ENCODE assay signal across 18 mouse cellular contexts in the genomic region with DNA sequence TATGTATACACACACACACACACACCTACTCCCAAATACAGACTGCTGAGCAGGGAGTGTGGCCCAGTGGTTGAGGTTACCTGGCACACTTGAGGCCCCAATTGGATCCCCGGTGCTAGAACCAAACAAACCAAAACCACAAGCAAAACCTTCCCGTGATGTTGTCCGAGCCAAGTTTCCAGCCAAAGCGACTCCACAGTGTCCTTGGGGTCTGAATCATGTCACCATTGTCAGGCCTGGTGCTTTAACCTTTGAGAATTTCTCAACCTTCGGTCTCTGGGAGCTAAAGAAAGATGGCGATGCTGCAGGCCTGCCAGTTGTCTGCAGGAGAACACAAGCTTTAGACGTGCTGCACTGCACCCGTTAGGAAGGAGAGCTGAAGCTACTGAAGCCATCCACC. TPM values are rescaled to one million over a fixed set of nuclear protein-coding genes. Genes with fewer than 3 reads are reported as not detected.
DNase-seq lines count a peak whose midpoint lies in the region; ATAC-seq and TF ChIP-seq lines count a peak whose summit lies in the region.
"Had no signal": no experiment of that assay in that cellular context is flagged by ENCODE, and none has a peak within 500 bp of the region (broad histone marks: within the 10 kb centered on the region; RNA-seq: fewer than 3 reads in every experiment).

No protein-coding gene starts in this region.

- 93% methylated on average over 8 of the region's 8 CpGs for WGBS in lung, adult 2 months

- intact Hi-C loops in heart, postnatal 36 days (cut with DNase I), result no loop called here

- H3K4me3 ChIP-seq in lung, adult 2 months (replicated peaks; ENCODE audit: extremely low read depth, low read depth, low read length), result no peak overlapping the region
- H3K4me3 ChIP-seq: embryonic facial prominence, embryonic 10.5 days; embryonic facial prominence, embryonic 12.5 days; forebrain, embryonic 12.5 days had no signal

- TF ChIP-seq CTCF in lung, adult 2 months (IDR thresholded peaks at IDR 0.05; ENCODE audit: insufficient read depth, low read length), result no peak

- peak; percentile 80 for DNase-seq in adrenal gland, adult 2 months
- no peak for DNase-seq in adrenal gland, adult 18-20 months (ENCODE audit: low spot score in 2 of 2)
- DNase-seq in heart, adult 11 months, result peak; percentile 82
- DNase-seq in heart, postnatal 36 days, result no peak
- peak; percentile 65 for DNase-seq in adrenal gland, postnatal 14 days
- peak; percentile 37 for DNase-seq in adrenal gland, postnatal 25 days
- no peak for DNase-seq in lung, adult 2 months
- DNase-seq: cerebellum, adult 11-12 months; cerebellum, adult 2 months; cerebellum, adult 9-10 months; cerebellum, postnatal 10 days; cerebellum, postnatal 25 days had no signal

- no peak for ATAC-seq in granulocyte monocyte progenitor cell, adult 5-6 weeks (replicated peaks; ENCODE audit: poor library complexity, severe bottlenecking)
- ATAC-seq: forebrain, embryonic 14.5 days; forebrain, embryonic 16.5 days had no signal

- no peak for TF ChIP-seq POLR2A in lung, adult 2 months (IDR thresholded peaks at IDR 0.05; ENCODE audit: borderline replicate concordance, extremely low read depth, low read depth, low read length)

- no peaks in the 10 kb centered on the region for H3K4me1 ChIP-seq in lung, adult 2 months (ENCODE audit: control insufficient read depth, insufficient read depth, low read length)

RNA-seq across cellular contexts. Expression of a gene that starts 26.8 kb away (rescaled TPM):
- 100 to 1,000 TPM; 144 to 151 TPM for total RNA-seq in adrenal gland, adult 2 months (2021)
- polyA plus RNA-seq in adrenal gland, adult 2 months (2012; rRNA removed), result 35.2 and 41.9 TPM in 2 replicates
- 100 to 1,000 TPM in 1 of 2 experiments, 10 to 100 TPM in 1; 95.8 to 130 TPM for total RNA-seq in adrenal gland, adult 18-20 months (2021)
- total RNA-seq in heart, postnatal 36 days (2021), result 10 to 100 TPM; 13.5 to 16.4 TPM
- 110 and 120 TPM in 2 replicates for total RNA-seq in adrenal gland, postnatal 14 days (2021)
- 181 and 215 TPM in 2 replicates for total RNA-seq in adrenal gland, postnatal 25 days (2021)
- 20.3 and 20.8 TPM in 2 replicates for polyA plus RNA-seq in lung, adult 2 months (2012; rRNA removed)
- 21.4 and 24.0 TPM in 2 replicates for total RNA-seq in granulocyte monocyte progenitor cell, adult 5-6 weeks (2014; fragmentation: Nextera tagmentation)
- total RNA-seq in granulocyte monocyte progenitor cell, adult 5-6 weeks (2017), result 37.4 and 39.3 TPM in 2 replicates

Comparison
In these comparisons a context has a peak if more than half of its experiments do, and no peak if none do; other contexts are left out.
1. DNase-seq: peak in adrenal gland, adult 2 months (single experiment), heart, adult 11 months (single experiment), adrenal gland, postnatal 14 days (single experiment) and adrenal gland, postnatal 25 days (single experiment); none in adrenal gland, adult 18-20 months (0 of 2), heart, postnatal 36 days (0 of 2) and lung, adult 2 months (single experiment).